Mouse (Mus musculus) hindbrain, embryonic 16.5 days (tissue): ENCODE measurements around the gene Mxi1. TPM values are rescaled to one million over a fixed set of nuclear protein-coding genes. Genes with fewer than 3 reads are reported as not detected.

ENCODE experiments used
- ATAC-seq: fragments of 200-750 bp; cut with Nextera tagmentation; 2 replicates; pipeline ENCODE4 v1.8.0; 2017; ENCODE audit warnings: moderate TSS enrichment, moderate library complexity
- H3K27ac ChIP-seq: fragments of 300-500 bp; sonication (generic); 2 replicates; pipeline ENCODE4 v1.5.1; 2014; ENCODE audit warnings: low read depth, mild to moderate bottlenecking, control low read depth, low read length, moderate library complexity
- H3K27me3 ChIP-seq: fragments of 300-500 bp; sonication (generic); replicated peaks from 2 replicates; pipeline ENCODE4 v1.6.1; 2014; ENCODE audit warnings: low read length; ENCODE audit not compliant: control insufficient read depth, insufficient read depth
- H3K36me3 ChIP-seq: fragments of 300-500 bp; sonication (generic); 2 replicates; pipeline ENCODE4 v1.6.1; 2014; ENCODE audit warnings: mild to moderate bottlenecking, low read length, moderate library complexity, mixed read lengths; ENCODE audit not compliant: control insufficient read depth, insufficient read depth
- H3K4me1 ChIP-seq: fragments of 300-500 bp; sonication (generic); 2 replicates; pipeline ENCODE4 v1.6.1; 2014; ENCODE audit warnings: low read depth, low read length; ENCODE audit not compliant: control insufficient read depth, insufficient read depth
- H3K4me2 ChIP-seq: fragments of 300-500 bp; sonication (generic); 2 replicates; pipeline ENCODE4 v1.6.1; 2014; ENCODE audit warnings: mild to moderate bottlenecking, low read length, control low read depth, moderate library complexity
- H3K4me3 ChIP-seq: fragments of 300-500 bp; sonication (generic); 2 replicates; pipeline ENCODE4 v1.5.1; 2014; ENCODE audit warnings: mild to moderate bottlenecking, low read length, control low read depth, moderate library complexity
- H3K9ac ChIP-seq: fragments of 300-500 bp; sonication (generic); 2 replicates; pipeline ENCODE4 v1.6.1; 2014; ENCODE audit warnings: low read depth, mild to moderate bottlenecking, control low read depth, low read length, moderate library complexity
- H3K9me3 ChIP-seq: fragments of 300-500 bp; sonication (generic); 2 replicates; pipeline ENCODE4 v1.6.1; 2014; ENCODE audit warnings: mild to moderate bottlenecking, low read length, moderate library complexity; ENCODE audit not compliant: control insufficient read depth
- WGBS: fragments of 180-500 bp; shearing (Covaris S2); extraction: QIAGEN DNeasy Blood & Tissue Kit; methylation state at CpG from one replicate; pipeline ENCODE4 v1.1.7; 2014; 5-methylcytosine and 5-hydroxymethylcytosine counted together
- polyA plus RNA-seq: library from polyadenylated mRNA; unstranded; fragments of >200 nt; fragmentation: Nextera tagmentation; extraction: Ambion mirVana; gene quantifications from 2 replicates; pipeline ENCODE4 v1.2.1, GENCODE M21; 2015

Mxi1 gene
- polyA plus RNA-seq, 1 experiment from 2014 or later, result 18.9 TPM

DNA sequence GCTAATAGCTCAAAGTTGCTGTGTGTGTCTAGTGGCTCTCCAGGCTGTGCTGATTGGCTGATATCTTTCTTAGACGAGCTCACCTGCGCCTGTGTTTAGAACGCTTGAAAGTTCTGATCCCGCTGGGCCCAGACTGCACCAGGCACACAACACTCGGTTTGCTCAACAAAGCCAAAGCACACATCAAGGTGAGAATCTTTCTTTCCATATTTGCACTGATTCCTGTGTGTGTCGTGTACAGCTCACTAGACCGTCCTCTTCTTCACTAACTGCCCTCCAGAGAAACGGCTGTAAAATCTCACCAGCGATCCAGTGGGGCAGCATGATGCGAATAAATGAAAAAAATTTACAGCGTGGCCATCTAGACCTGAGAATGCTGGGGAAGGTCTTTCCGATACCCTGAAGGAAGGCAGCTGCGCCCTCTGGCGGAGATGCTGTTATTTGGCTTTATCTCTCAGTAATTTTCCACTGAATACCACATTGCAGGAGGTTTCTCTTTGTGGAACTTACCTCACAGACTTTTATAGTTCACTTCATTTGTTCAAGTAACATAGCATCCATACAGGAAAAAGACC is 59.2 kb downstream of the Mxi1 start:
- peak; percentile 61; the same call in 1 of the 2 replicates for ATAC-seq
- WGBS, result 30% methylated on average over 14 of the region's 14 CpGs
- H3K27me3 ChIP-seq, result no peaks in the 10 kb centered on the region
- H3K9ac ChIP-seq, result 0 out of 2 replicates have a peak overlapping the region, but pooled peaks have one; percentile 3
- H3K4me3 ChIP-seq, result no peak overlapping the region
- H3K27ac ChIP-seq, result no peak overlapping the region
- H3K4me1 ChIP-seq, result peaks cover 10% of the 10 kb centered on the region
- no peak overlapping the region for H3K4me2 ChIP-seq
- H3K9me3 ChIP-seq, result no peaks in the 10 kb centered on the region
- no peaks in the 10 kb centered on the region for H3K36me3 ChIP-seq

DNA sequence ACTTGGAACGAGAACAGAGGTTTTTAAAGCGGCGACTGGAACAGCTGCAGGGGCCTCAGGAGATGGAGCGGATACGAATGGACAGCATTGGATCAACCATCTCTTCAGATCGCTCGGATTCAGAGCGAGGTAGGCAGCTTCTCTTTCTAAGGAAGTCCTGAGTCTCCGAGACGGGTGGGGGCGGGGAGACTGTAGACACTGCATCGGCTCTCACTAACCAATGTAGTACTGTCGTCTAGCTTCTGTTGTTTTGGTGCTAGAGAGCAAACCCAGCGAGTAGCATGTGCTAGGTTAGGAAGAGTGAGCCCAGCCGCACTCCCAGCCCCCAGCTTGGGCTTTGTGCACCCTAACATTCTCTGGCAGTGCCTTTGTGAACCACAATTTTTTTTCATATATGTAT is 59.9 kb downstream of the Mxi1 start:
- Histone ChIP-seq H3K27me3 (no peaks in the 10 kb centered on the region), H3K4me2 (no peak overlapping the region), H3K4me1 (peaks cover 5% of the 10 kb centered on the region; the same call in 1 of the 2 replicates), H3K4me3 (no peak overlapping the region), H3K27ac (no peak overlapping the region), H3K36me3 (peaks cover 3% of the 10 kb centered on the region; the same call in 1 of the 2 replicates), H3K9me3 (no peaks in the 10 kb centered on the region), H3K9ac (no peak overlapping the region)
- WGBS, result 83% methylated on average over 15 of the region's 15 CpGs
- 0 out of 2 replicates have a peak, but pooled peaks have one; percentile 44 for ATAC-seq

DNA sequence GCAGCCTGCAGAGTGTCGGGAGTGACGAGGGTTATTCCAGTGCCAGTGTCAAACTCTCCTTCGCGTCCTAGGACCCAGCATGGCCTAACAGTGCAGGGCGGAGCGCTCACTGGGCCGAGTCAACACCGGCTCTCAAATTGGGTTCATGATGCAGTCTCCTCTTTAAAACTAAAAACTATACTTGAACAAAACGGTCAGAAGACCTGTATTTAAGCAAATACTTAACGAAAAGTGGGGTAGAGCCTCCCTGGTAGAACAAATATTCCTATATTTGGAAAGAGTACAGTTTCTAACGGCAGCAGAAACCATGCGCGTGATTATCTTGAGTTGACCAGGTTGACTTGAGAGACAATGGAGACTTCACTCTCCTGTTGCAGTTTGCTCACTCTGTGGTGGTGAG is 61.3 kb downstream of the Mxi1 start, which contains the start of gene Gm10197:
Gene Gm10197 (minus strand): TSS at position 101 of the 400 bp plus-strand sequence.
- Histone ChIP-seq H3K27me3 (no peaks in the 10 kb centered on the region), H3K36me3 (peaks cover 3% of the 10 kb centered on the region; the same call in 1 of the 2 replicates), H3K27ac (no peak within 1 kb of the TSS), H3K9ac (no peak within 1 kb of the TSS), H3K4me2 (no peak within 1 kb of the TSS), H3K4me1 (no peaks in the 10 kb centered on the region; the same call in 1 of the 2 replicates), H3K9me3 (no peaks in the 10 kb centered on the region), H3K4me3 (no peak within 1 kb of the TSS)
- WGBS, result 91% methylated on average over 13 of the region's 13 CpGs
- no peak for ATAC-seq

DNA sequence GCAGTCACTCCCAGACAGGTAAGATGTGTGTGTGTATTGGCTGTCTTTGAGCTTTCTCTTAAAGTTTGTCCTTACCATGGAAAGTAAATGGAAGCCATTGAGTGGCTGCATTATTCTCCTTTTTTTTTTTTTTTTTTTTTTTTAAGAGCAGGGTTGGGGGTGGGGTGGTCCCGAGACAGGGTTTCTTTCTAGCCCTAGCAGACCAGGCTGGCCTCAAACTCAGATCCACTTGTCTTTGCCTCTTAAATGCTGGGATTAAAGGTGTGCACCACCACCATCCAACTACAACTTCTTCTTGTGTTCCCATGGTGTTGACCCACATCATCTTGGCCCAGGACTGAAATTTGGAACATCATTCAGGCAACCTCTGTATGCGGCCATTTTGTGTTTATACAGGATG is 63.3 kb downstream of the Mxi1 start:
- Histone ChIP-seq H3K4me3 (no peak overlapping the region), H3K4me2 (no peak overlapping the region), H3K36me3 (peaks cover 6% of the 10 kb centered on the region), H3K9ac (no peak overlapping the region), H3K27ac (no peak overlapping the region), H3K27me3 (no peaks in the 10 kb centered on the region), H3K4me1 (no peaks in the 10 kb centered on the region; the same call in 1 of the 2 replicates), H3K9me3 (no peaks in the 10 kb centered on the region)
- 92% methylated on average over 2 of the region's 2 CpGs for WGBS
- no peak for ATAC-seq

- no peaks in the 10 kb centered on the region for H3K9me3 ChIP-seq
- H3K36me3 ChIP-seq, result peaks cover 10% of the 10 kb centered on the region
- no peaks in the 10 kb centered on the region for H3K4me1 ChIP-seq
- ATAC-seq, result no peak
- H3K27me3 ChIP-seq, result no peaks in the 10 kb centered on the region
- no peak overlapping the region for H3K27ac ChIP-seq
- no peak overlapping the region for H3K4me3 ChIP-seq
- H3K4me2 ChIP-seq, result no peak overlapping the region
- 89% methylated on average over 6 of the region's 6 CpGs for WGBS
- no peak overlapping the region for H3K9ac ChIP-seq
These were observed 65.0 kb downstream of the Mxi1 start for GRCm38 (mm10) chr19:53375299-53375698.

- H3K27ac ChIP-seq, result no peak overlapping the region
- no peak overlapping the region for H3K4me2 ChIP-seq
- no peak overlapping the region for H3K4me3 ChIP-seq
- no peak for ATAC-seq
- no peaks in the 10 kb centered on the region for H3K9me3 ChIP-seq
- H3K36me3 ChIP-seq, result peaks cover 13% of the 10 kb centered on the region
- H3K9ac ChIP-seq, result no peak overlapping the region
- 93% methylated on average over 9 of the region's 9 CpGs for WGBS
- H3K27me3 ChIP-seq, result no peaks in the 10 kb centered on the region
- no peaks in the 10 kb centered on the region for H3K4me1 ChIP-seq
These were observed 65.5 kb downstream of the Mxi1 start for GRCm38 (mm10) chr19:53375816-53376215.

- ATAC-seq, result no peak
- no peak overlapping the region for H3K27ac ChIP-seq
- no peak overlapping the region for H3K4me3 ChIP-seq
- 91% methylated on average over 8 of the region's 8 CpGs for WGBS
- no peaks in the 10 kb centered on the region for H3K9me3 ChIP-seq
- peaks cover 24% of the 10 kb centered on the region for H3K36me3 ChIP-seq
- H3K27me3 ChIP-seq, result no peaks in the 10 kb centered on the region
- no peaks in the 10 kb centered on the region for H3K4me1 ChIP-seq
- no peak overlapping the region for H3K4me2 ChIP-seq
- H3K9ac ChIP-seq, result no peak overlapping the region
These were observed 67.3 kb downstream of the Mxi1 start for GRCm38 (mm10) chr19:53377652-53378051.

DNA sequence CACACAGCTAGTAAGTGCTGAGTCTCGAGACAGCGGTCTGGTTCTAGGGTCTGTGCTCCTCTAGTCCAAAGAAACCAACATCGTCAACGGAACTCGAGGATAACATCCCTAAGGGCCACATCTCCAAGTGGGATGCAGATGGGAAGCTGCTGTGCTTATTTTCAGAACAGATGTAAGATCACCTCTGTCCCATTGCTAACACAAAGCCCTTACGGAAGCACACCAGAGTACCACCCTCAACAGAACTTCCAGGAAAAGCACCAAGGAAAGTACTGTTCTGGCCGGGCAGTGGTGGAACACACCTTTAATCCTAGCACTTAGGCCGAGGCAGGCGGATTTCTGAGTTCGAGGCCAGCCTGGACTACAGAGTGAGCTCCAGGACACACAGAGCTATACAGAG is 68.1 kb downstream of the Mxi1 start:
- H3K4me2 ChIP-seq, result no peak overlapping the region
- WGBS, result 95% methylated on average over 10 of the region's 10 CpGs

DNA sequence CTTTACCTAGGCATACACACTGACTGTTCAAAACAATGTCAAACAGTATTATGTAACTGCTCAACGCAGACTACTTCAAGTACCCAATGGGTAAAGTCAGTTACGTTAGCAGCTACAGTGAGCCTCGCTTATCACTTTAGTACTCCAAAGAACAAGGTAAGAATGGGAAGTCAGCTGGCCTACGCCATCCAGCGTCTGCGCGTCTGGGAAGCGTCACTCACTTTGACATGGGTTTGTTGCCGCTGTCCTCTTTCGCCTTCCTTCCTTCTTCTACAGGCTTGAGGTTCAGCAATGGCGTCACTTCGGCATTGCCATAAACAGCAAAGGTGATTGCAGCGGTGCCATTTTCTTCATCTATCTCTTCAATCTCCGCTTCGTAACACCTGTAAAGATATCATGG is 73.0 kb downstream of the Mxi1 start:
- H3K4me1 ChIP-seq, result no peaks in the 10 kb centered on the region; the same call in 1 of the 2 replicates
- H3K9ac ChIP-seq, result no peak overlapping the region
- H3K27me3 ChIP-seq, result no peaks in the 10 kb centered on the region
- H3K9me3 ChIP-seq, result no peaks in the 10 kb centered on the region
- H3K4me3 ChIP-seq, result no peak overlapping the region
- no peak overlapping the region for H3K27ac ChIP-seq
- H3K36me3 ChIP-seq, result peaks cover 39% of the 10 kb centered on the region
- no peak for ATAC-seq
- no peak overlapping the region for H3K4me2 ChIP-seq
- 95% methylated on average over 15 of the region's 15 CpGs for WGBS

More for the DNA sequence above, 68.1 kb downstream of the Mxi1 start:
- ATAC-seq, result no peak
- Histone ChIP-seq H3K36me3 (peaks cover 31% of the 10 kb centered on the region), H3K9ac (no peak overlapping the region), H3K4me3 (no peak overlapping the region), H3K27me3 (no peaks in the 10 kb centered on the region), H3K9me3 (no peaks in the 10 kb centered on the region), H3K27ac (no peak overlapping the region), H3K4me1 (no peaks in the 10 kb centered on the region)
